Mouse (Mus musculus) ES-E14 (cell line): Measurements from ENCODE around the gene Tfap4. TPM values are rescaled to one million over a fixed set of nuclear protein-coding genes. Genes with fewer than 3 reads are reported as not detected.
A peak's percentile ranks its signal among the peaks of the same experiment; 100 is the strongest.

ENCODE experiments used
- DNase-seq: peaks from one replicate; pipeline ENCODE4 v3.0.0-alpha.2; 2013; ENCODE audit warnings: low read depth, low spot score
- H3K27ac ChIP-seq: 2 replicates; pipeline ENCODE4 v1.5.1; 2012; ENCODE audit warnings: low read depth, mild to moderate bottlenecking, low read length, moderate library complexity, mixed read lengths; ENCODE audit not compliant: poor library complexity, insufficient read depth, severe bottlenecking
- H3K36me3 ChIP-seq: 2 replicates; pipeline ENCODE4 v1.6.1; 2012; ENCODE audit warnings: mild to moderate bottlenecking, low read length, moderate library complexity, mixed read lengths; ENCODE audit not compliant: control insufficient read depth, poor library complexity, insufficient read depth, severe bottlenecking
- H3K4me1 ChIP-seq, 2 experiments: fragments of 150-350 bp in 1 of 2; sonication (generic) in 1 of 2; 2 replicates each; pipeline ENCODE4 v1.6.1; 2012; ENCODE audit warnings: low read length in 2 of 2, mild to moderate bottlenecking in 1 of 2, mixed read lengths in 1 of 2; ENCODE audit not compliant: control insufficient read depth in 2 of 2, insufficient read depth in 2 of 2, poor library complexity in 1 of 2
- H3K4me3 ChIP-seq, 2 experiments: fragments of 150-350 bp in 1 of 2; sonication (generic) in 1 of 2; 2 replicates each; pipeline ENCODE4 v1.5.1; 2012; ENCODE audit warnings: low read length in 2 of 2, low read depth in 1 of 2, mild to moderate bottlenecking in 1 of 2, mixed read lengths in 1 of 2; ENCODE audit not compliant: insufficient read depth in 1 of 2, poor library complexity in 1 of 2, severe bottlenecking in 1 of 2
- H3K9ac ChIP-seq: 2 replicates; pipeline ENCODE4 v1.6.1; 2012; ENCODE audit warnings: low read depth, mild to moderate bottlenecking, low read length, mixed read lengths; ENCODE audit not compliant: poor library complexity, insufficient read depth, severe bottlenecking
- H3K9me3 ChIP-seq: fragments of 150-350 bp; sonication (generic); 2 replicates; pipeline ENCODE4 v1.6.1; 2012; ENCODE audit warnings: low read depth, mild to moderate bottlenecking, low read length; ENCODE audit not compliant: control insufficient read depth, insufficient read depth
- CHD2 ChIP-seq: IDR thresholded peaks from 2 replicates; pipeline ENCODE4 v1.6.1; 2014; ENCODE audit warnings: mild to moderate bottlenecking, low read depth, low read length, inconsistent platforms
- HCFC1 ChIP-seq: IDR thresholded peaks from 2 replicates; pipeline ENCODE4 v1.6.1; 2012; ENCODE audit warnings: low read length, inconsistent platforms, borderline replicate concordance; ENCODE audit not compliant: insufficient read depth
- MAFK ChIP-seq: IDR thresholded peaks from 2 replicates; pipeline ENCODE4 v1.6.1; 2014; ENCODE audit warnings: mild to moderate bottlenecking, low read depth, low read length, inconsistent platforms; ENCODE audit not compliant: insufficient read depth
- ZC3H11A ChIP-seq: IDR thresholded peaks from 2 replicates; pipeline ENCODE4 v1.6.1; 2012; ENCODE audit warnings: low read depth, mild to moderate bottlenecking, inconsistent platforms, low read length, borderline replicate concordance
- ZNF384 ChIP-seq: IDR thresholded peaks from 2 replicates; pipeline ENCODE4 v1.6.1; 2012; ENCODE audit warnings: low read depth, low read length, inconsistent platforms
- in situ Hi-C, 2 experiments: fragments of 600-800 bp; cut with MboI; formaldehyde crosslinking; loops; one replicate each; pipeline ENCODE4 v1.15.1; 2025; ENCODE audit warnings: low sequenced_read_pairs in 2 of 2, inconsistent platforms in 1 of 2; ENCODE audit not compliant: unreplicated experiment in 2 of 2
- total RNA-seq: library from RNA; depleted of rRNA; stranded (reverse); fragments of 300-350 nt; gene quantifications from 2 replicates; pipeline ENCODE4 v1.2.3, GENCODE M21; 2012

Gene Tfap4
- total RNA-seq, 1 experiment, result 15.4 TPM

DNA sequence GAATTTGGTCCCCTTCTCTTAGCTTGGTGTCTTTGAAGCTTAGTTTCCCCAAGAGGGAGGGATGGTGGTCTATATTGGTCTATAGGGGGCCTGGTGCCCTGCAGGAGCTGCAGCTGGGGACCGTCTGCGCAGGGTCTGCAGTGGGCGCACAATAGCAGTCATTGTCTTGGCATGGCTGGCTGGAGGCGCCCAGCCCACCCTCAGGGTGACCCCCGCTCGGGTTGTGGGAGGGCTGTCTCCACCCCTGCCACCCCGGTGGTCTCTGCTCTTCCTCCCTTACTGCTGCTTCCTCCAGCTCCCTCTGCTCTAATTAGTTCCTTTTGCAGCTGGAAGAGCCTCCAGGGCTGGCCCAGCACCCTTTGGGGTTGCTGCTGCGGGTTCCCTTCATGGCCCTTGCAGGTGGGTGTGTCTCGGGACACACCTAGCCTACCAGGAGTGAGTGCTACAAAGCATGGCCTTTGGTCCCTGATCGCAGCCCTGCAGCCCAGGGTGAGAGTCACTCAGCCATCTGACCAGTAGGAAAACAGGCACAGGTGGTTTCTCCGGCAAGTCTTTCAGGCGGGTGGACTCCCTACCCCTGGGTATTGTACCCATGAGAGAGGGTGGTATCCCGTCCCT, 46.0 kb upstream of the Tfap4 start:
- Histone ChIP-seq H3K4me1 (peaks cover 21 to 71% of the 10 kb centered on the region in 2 experiments), H3K4me3 (no peak overlapping the region), H3K36me3 (peaks cover 18% of the 10 kb centered on the region), H3K9me3 (no peaks in the 10 kb centered on the region), H3K27ac (no peak overlapping the region), H3K9ac (no peak overlapping the region)
- in situ Hi-C loops, result no loop called here
- TF ChIP-seq ZC3H11A (no peak), HCFC1 (no peak), CHD2 (no peak), ZNF384 (no peak), MAFK (no peak)
- DNase-seq, result no peak

DNA sequence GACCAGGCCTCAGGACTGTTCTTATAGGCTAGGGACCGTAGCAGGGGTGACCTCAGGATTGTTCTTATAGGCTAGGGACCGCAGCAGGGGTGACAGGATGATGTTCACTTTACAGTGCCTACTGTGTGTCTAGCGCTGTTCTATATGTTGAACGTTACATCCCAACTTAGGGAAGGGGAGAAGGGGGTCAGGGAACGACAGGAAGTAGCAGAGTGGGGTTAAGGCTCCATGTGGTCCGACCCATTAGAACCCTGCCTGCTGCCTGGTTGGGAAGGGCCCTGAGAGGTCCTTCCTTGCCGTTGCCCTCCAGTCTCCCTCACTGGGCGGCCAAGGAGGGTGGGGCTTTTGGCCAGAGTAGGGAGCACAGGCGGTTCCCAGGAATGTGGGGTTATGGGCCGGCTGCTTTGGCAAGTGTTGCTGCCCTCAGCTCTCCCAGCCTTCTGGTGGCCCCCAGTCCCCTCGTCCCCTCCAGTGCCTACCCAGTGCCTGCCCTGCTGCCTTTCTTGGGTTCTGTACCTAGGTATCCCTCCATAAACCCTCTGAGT, 44.7 kb upstream of the Tfap4 start:
- H3K27ac ChIP-seq, result no peak overlapping the region
- peaks cover 29 to 82% of the 10 kb centered on the region in 2 experiments for H3K4me1 ChIP-seq
- H3K4me3 ChIP-seq, result no peak overlapping the region

DNA sequence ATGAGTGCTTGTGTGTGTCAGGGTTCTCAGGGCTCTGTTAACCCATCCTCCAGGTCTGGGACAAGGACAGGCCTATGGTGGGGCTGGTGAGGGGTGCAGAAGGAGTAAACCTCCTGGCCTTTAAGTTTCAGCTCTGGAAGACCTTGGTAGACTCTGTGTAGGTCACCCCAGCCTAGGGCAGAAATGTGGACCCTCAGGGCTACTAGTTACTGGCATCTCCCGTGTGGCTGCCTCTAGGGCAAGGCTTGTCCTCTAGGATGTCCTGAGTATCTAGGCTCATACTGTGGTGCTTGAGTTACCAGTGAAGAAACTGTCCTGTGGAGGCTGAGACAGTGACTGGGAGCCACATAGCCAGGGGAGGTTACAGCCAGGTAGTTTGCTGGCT, 43.8 kb upstream of the Tfap4 start:
- Histone ChIP-seq H3K36me3 (peaks cover 4% of the 10 kb centered on the region; the same call in 1 of the 2 replicates), H3K9ac (no peak overlapping the region; the same call in 1 of the 2 replicates), H3K4me3 (no peak overlapping the region), H3K4me1 (peaks cover 32 to 85% of the 10 kb centered on the region in 2 experiments), H3K27ac (peak overlapping the region; percentile 22; the same call in 1 of the 2 replicates), H3K9me3 (no peaks in the 10 kb centered on the region)
- DNase-seq, result no peak
- in situ Hi-C loops, result no loop called here
- TF ChIP-seq ZC3H11A (no peak), MAFK (no peak), HCFC1 (no peak)

More for the DNA sequence above, 44.7 kb upstream of the Tfap4 start:
- TF ChIP-seq MAFK (no peak), HCFC1 (no peak), ZC3H11A (no peak), ZNF384 (no peak), CHD2 (no peak)
- no peak for DNase-seq
- H3K9ac ChIP-seq, result no peak overlapping the region
- H3K9me3 ChIP-seq, result no peaks in the 10 kb centered on the region
- peaks cover 11% of the 10 kb centered on the region for H3K36me3 ChIP-seq
- in situ Hi-C loops, result no loop called here

DNA sequence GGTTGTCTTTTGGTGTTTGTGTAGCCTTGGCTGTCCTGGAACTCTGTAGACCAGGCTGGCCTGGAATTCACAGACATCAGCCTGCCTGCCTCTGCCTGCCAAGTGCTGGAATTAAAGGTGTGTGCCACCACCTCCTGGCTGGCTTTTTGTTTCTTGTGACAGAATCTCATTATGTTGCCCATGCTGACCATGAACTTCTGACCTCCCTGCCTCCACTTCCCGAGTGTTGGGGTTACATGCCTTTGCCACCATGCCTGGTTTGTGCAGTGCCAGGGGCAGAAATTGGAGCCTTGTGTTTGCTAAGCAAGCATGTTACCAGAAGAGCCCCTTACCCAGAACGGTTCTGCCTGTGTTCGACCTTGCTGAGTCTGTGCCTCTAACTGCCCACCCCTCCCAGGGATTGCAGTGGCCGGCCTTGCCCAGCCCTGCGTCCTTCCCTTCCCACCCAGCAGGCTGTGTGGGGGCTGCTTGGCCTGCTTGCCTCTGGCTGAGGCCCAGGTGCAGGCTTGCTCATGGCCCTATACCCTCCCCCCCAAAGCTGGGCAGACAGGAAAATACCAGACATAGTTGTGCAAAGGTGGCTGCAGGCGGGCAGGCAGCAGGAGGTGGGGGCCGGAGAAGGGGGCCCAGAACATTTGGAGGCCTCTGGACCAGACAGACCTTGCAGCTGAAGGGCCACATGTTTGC, 43.3 kb upstream of the Tfap4 start:
- no peak for DNase-seq
- 0 out of 4 replicates have a peak overlapping the region, but pooled peaks of 1 of the 2 experiments have one; percentile 9 for H3K4me3 ChIP-seq
- peaks cover 34 to 86% of the 10 kb centered on the region in 2 experiments for H3K4me1 ChIP-seq
- H3K27ac ChIP-seq, result peak overlapping the region; percentile 70
- TF ChIP-seq MAFK, result no peak
- no peak for TF ChIP-seq ZC3H11A
- TF ChIP-seq ZNF384, result no peak
- no peak for TF ChIP-seq CHD2
- TF ChIP-seq HCFC1, result no peak
- 0 out of 2 replicates have a peak, but pooled peaks cover 3% of the 10 kb centered on the region for H3K36me3 ChIP-seq
- in situ Hi-C loops, result no loop called here
- peak overlapping the region; percentile 10; the same call in 1 of the 2 replicates for H3K9ac ChIP-seq
- H3K9me3 ChIP-seq, result no peaks in the 10 kb centered on the region
